Mouse (Mus musculus): ENCODE results near the gene Lrrc27.

The Lrrc27 gene

DNA sequence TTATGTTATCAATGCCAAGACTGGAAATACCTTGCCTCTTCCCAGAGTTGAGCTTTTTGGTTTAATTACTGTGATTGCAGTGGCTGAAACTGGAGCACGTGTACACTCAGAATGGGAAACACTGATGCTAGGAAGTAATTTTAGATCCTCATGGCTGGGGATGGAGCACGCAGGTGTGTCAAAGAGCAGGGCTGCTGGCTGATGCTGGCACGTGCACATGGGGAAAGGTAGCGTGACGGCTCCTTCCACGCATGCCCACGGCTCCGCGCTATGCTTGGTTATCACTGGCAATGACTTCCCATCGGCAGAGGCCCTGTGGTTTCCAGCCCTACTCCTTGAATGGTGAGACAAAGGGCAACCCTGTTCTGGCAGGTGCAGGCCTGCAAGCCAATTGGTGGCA, 63.4 kb downstream of the Lrrc27 start:
- DNase-seq: no peak

DNA sequence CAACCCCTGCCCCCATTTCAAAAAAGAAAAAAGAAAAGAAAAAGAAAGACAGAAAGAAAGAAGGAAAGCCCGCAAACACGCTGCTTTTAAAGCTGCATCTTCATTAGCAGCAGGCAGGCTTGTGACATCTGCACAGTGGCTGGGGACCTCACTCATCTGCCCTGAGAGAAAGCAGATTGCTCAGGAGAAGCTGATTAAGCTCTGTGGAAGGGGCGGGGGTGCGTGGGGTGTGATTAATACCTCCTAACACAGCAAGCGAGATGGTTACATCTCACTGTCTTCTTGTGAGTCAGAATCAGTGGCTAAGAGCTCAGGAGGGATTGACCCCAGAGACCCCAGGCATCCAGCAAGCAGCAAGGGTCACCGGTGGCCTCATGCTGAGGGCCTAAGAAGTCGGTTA, 64.7 kb downstream of the Lrrc27 start:
- DNase-seq: no peak

DNA sequence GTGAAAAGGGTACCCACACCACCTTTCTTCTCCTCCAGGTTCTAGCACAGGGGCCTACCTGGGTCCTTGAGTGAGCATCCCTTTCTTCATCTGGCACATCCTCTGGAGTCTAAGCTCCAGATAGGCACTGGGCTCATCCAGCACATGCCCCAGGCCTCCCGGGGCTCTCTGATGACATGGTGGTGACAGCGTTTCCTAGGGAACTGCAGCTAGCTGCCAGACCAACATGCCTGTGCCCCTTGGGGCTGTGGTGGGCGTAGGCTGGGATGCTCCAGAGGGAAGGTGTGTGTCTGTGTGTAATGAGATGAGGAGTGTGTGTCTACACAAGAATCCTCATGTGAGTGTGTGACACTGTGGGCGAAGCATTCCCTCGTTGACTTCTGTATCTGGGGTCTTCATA, 66.8 kb downstream of the Lrrc27 start:
- no peak for DNase-seq

DNA sequence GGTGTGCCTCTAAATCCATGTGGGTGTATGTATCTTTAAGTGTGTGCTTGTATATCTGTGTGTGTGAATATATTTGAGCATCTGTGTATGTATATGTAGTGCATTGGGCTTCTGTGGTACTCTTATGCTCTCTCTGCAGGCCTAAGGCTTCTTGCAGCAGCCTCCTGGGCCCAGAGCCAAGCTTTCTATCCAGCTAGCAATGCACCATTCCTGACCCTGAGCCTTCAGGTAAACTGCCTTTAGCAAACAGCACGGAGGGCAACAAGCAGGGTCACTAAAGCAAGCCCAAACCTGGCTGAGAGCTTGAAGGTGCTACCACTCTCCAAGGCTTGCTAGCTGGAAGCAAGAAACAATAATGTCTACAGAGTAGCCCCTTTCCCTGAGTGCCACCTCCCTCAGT, 67.3 kb downstream of the Lrrc27 start:
- DNase-seq: no peak

DNA sequence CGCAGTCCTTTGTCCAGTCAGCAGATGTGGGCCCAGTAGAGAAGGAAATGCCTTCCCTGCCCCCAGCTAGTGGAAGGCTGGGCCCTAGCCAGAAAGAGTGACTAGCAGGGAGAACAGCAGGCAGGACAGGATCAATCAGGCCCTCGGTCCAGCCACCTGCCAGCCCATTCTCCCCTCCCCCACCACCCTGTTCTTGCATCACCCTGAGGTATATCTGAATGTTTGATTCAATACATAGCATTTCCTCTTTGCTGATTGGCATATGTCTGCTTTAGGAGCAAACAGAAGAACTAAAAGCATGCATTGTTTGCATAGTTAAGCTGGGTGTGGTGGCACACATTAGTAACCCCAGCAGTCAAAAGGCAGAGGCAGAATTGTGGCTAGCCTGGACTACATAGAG, 68.4 kb downstream of the Lrrc27 start:
- DNase-seq: no peak

DNA sequence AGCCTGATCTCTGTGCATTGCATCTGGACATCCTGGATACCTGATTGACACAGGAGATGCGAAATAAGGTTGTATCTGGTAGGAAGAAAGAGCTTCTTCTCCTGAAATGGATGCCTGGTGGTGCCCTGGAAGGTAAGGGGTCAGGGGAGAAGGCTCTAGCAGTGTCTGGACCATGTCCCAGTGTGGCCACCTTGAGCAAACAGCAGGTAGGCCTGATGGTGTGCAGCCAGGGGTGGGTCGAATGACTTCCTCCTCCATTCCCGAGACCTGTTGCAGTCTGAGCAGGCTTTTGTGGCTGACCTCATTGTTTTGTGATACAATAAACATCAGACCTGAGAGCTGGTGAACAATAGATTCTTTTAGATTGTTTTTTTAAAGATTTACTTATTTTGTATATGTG, 69.2 kb downstream of the Lrrc27 start:
- no peak for DNase-seq

DNA sequence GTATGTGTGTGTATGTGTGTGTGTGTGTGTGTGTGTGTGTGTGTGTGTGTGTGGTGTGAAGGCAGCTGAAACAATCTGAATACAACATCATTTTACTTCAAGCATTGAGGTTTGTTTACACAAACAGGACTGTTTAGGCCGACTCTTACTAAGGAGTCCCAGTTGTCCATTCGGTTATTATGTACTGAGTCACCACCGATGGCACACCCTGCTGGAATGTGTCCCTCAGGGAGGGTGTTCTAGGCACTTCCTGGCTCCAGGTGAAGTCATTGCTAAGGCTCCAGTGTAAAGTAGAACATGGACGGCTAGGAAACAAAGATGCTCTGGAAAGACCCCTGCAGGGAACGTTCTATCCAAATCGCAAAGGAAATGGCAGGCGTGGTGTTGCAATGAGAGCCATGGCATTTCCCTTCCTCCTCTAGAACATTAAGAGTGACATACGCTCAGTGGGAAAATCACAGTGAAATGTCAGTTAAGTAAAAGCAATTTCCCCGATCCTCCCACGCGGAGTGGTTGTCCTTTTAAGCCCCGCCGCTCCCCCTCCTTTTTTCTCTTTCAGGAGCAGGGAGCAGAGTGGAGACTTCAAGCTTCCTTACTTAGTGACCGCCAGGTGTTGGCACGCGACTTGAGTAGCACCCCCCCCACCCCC, 72.6 kb downstream of the Lrrc27 start:
- peak; percentile 48 for DNase-seq

DNA sequence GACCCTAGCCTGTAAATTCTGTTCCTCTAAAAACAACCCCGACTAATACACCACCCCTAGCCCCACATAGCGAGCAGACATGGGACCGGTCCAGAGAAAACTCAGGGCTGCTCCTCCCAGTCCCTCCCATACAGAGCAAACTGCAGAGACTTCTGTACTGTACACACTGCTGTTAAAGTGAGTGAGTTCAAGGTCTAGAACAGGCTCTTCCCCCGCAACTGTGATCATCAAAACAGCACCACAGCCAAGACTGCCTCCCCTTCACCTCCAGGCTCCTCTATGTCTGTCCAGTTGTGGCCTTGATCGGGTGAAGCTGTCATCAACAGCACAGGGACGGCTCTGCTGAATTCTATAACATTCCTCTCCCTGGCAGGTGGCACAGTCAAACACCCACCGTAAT, 75.8 kb downstream of the Lrrc27 start:
- DNase-seq: no peak

All from layer of hippocampus, adult 9-11 months (tissue).